Mouse (Mus musculus) myocyte (in vitro differentiated cells): ENCODE results near the gene Gm10778.
"Not testable (repeated sequence)": the region's sequence is repeated elsewhere in the genome, so short reads cannot be mapped to it uniquely, and the experiment has no call there.

Experiments used
- CEBPB ChIP-seq: IDR thresholded peaks from 2 replicates; pipeline ENCODE4 v1.6.1; 2011; ENCODE audit warnings: mild to moderate bottlenecking, moderate library complexity; ENCODE audit not compliant: poor library complexity, insufficient read depth, severe bottlenecking
- E2F4 ChIP-seq: IDR thresholded peaks from one replicate; pipeline ENCODE4 v1.6.1; 2011; ENCODE audit warnings: mild to moderate bottlenecking, control low read depth, moderate library complexity; ENCODE audit not compliant: insufficient read depth
- MAX ChIP-seq: IDR thresholded peaks from one replicate; pipeline ENCODE4 v1.6.1; 2011; ENCODE audit warnings: low read depth, mild to moderate bottlenecking, control low read depth
- POLR2A ChIP-seq: IDR thresholded peaks from one replicate; pipeline ENCODE4 v1.6.1; 2011; ENCODE audit warnings: low read depth, mild to moderate bottlenecking, control low read depth, moderate library complexity; ENCODE audit not compliant: insufficient read length
- POLR2AphosphoS2 ChIP-seq: IDR thresholded peaks from one replicate; pipeline ENCODE4 v1.6.1; 2011; ENCODE audit warnings: low read depth, control low read depth; ENCODE audit not compliant: insufficient read length
- REST ChIP-seq: IDR thresholded peaks from one replicate; pipeline ENCODE4 v1.6.1; 2011; ENCODE audit warnings: mild to moderate bottlenecking, control low read depth, moderate library complexity; ENCODE audit not compliant: insufficient read depth, insufficient read length
- SRF ChIP-seq: IDR thresholded peaks from one replicate; pipeline ENCODE4 v1.6.1; 2011; ENCODE audit warnings: low read depth; ENCODE audit not compliant: control insufficient read depth, insufficient read length
- TCF12 ChIP-seq: IDR thresholded peaks from one replicate; pipeline ENCODE4 v1.6.1; 2011; ENCODE audit warnings: mild to moderate bottlenecking, control low read depth; ENCODE audit not compliant: poor library complexity, insufficient read depth, severe bottlenecking
- TCF3 ChIP-seq: IDR thresholded peaks from one replicate; pipeline ENCODE4 v1.6.1; 2011; ENCODE audit warnings: low read depth, control low read depth; ENCODE audit not compliant: insufficient read length
- USF1 ChIP-seq: IDR thresholded peaks from one replicate; pipeline ENCODE4 v1.6.1; 2011; ENCODE audit warnings: low read depth, mild to moderate bottlenecking, control low read depth, moderate library complexity

DNA sequence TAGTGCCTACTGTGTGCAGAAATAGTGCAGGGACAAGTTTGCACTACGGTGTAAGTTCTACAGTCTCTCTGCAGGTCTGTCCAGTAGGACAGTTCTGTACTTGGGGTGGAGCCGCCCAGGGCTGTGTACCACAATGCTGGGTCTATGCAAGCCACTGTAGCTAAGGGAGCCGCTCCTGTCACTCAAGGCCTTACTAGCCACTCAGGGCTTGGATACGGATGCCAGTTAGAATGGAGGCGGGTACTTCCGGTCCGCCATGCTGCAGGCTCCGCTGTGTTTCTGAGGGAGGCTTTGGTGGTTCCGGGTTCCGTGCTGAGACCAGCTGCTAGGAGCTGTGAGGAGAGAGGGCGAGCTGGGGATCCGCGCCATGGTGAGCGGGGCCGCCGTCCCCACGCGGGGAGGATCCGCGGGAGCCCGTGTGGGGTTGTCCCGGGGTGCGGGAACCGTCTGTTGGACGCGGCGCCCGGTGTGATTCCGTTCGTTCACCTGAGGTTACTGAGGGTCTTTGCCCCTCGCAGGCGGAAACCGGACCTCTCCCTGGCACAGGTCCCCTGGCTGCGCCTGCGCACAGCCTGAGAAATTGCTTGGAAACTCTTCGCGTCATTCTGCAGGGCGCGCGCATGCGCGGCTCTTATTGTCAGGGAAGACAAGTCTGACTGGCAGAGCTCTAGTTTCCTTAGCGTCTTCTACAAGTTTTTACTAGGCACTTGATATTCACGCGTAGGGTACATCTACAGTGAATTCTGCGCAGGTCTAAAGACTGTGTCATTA is 55.9 kb downstream of the Gm10778 start, which contains the start of gene Zfp433:
- TF ChIP-seq POLR2A, TCF12, POLR2AphosphoS2, MAX, TCF3, E2F4, REST, CEBPB, USF1, SRF: not testable (repeated sequence)
